Comparison of ENCODE assay signal across 8 mouse cellular contexts in genomic region chr5:65955343-65956143, GRCm38 (mm10). TPM values are rescaled to one million over a fixed set of nuclear protein-coding genes. Genes with fewer than 3 reads are reported as not detected.
DNase-seq lines count a peak whose midpoint lies in the region; ATAC-seq and TF ChIP-seq lines count a peak whose summit lies in the region.

No protein-coding gene starts in this region.

- 11% methylated on average over 23 of the region's 23 CpGs for WGBS in bone marrow, adult 2 months
- 22% methylated on average over 23 of the region's 23 CpGs for WGBS in heart, embryonic 13.5 days
- 45% methylated on average over 23 of the region's 23 CpGs for WGBS in kidney, postnatal 0 days
- WGBS in liver, adult 2 months, result 43% methylated on average over 23 of the region's 23 CpGs

- no peaks in the 10 kb centered on the region for H3K27me3 ChIP-seq in heart, embryonic 13.5 days (replicated peaks)
- H3K27me3 ChIP-seq in kidney, postnatal 0 days (ENCODE audit: insufficient read depth, low read length), result no peaks in the 10 kb centered on the region
- H3K27me3 ChIP-seq in liver, adult 2 months (ENCODE audit: control insufficient read depth, insufficient read depth, low read length), result no peaks in the 10 kb centered on the region

- H3K4me1 ChIP-seq in bone marrow, adult 2 months (ENCODE audit: control insufficient read depth, insufficient read depth, low read length), result no peaks in the 10 kb centered on the region; the same call in 1 of the 2 replicates
- peaks cover 13% of the 10 kb centered on the region for H3K4me1 ChIP-seq in heart, embryonic 13.5 days
- 0 out of 2 replicates have a peak, but pooled peaks cover 2% of the 10 kb centered on the region for H3K4me1 ChIP-seq in kidney, postnatal 0 days (replicated peaks; ENCODE audit: insufficient read depth, low read length)
- H3K4me1 ChIP-seq in liver, adult 2 months (ENCODE audit: control insufficient read depth, insufficient read depth, low read length), result no peaks in the 10 kb centered on the region

- TF ChIP-seq POLR2A in bone marrow, adult 2 months (IDR thresholded peaks at IDR 0.05; ENCODE audit: borderline replicate concordance, control insufficient read depth, low read depth, low read length), result no peak
- no peak for TF ChIP-seq POLR2A in liver, adult 2 months (IDR thresholded peaks at IDR 0.05; ENCODE audit: extremely low read depth, insufficient read depth, low read length)

- no peaks in the 10 kb centered on the region for H3K36me3 ChIP-seq in heart, embryonic 13.5 days
- H3K36me3 ChIP-seq in kidney, postnatal 0 days (ENCODE audit: insufficient read depth, low read length), result no peaks in the 10 kb centered on the region
- no peaks in the 10 kb centered on the region for H3K36me3 ChIP-seq in liver, adult 2 months (ENCODE audit: control insufficient read depth, insufficient read depth, low read length)

- H3K9me3 ChIP-seq in heart, embryonic 13.5 days, result no peaks in the 10 kb centered on the region
- H3K9me3 ChIP-seq in kidney, postnatal 0 days (replicated peaks; ENCODE audit: low read length), result no peaks in the 10 kb centered on the region

- peak; percentile 96 for DNase-seq in B cell, adult 2 months
- peak; percentile 88 for DNase-seq in kidney, postnatal 0 days (ENCODE audit: low spot score)
- DNase-seq in liver, adult 2 months (ENCODE audit: extremely low read depth, low read depth, low spot score), result peak; percentile 44
- peak; percentile 85 to 89 for DNase-seq in spleen, postnatal 36 days (ENCODE audit: low spot score in 2 of 2)

- peak overlapping the region; percentile 72 for H3K4me2 ChIP-seq in heart, embryonic 13.5 days
- peak overlapping the region; percentile 50 for H3K4me2 ChIP-seq in kidney, postnatal 0 days (ENCODE audit: low read length)

- peak overlapping the region; percentile 65 for H3K9ac ChIP-seq in heart, embryonic 13.5 days
- H3K9ac ChIP-seq in kidney, postnatal 0 days (ENCODE audit: low read depth, low read length), result peak overlapping the region; percentile 37; the same call in 1 of the 2 replicates
- H3K9ac ChIP-seq in liver, adult 2 months (ENCODE audit: low read depth, low read length), result no peak overlapping the region

- H3K27ac ChIP-seq in bone marrow, adult 2 months (ENCODE audit: control insufficient read depth, insufficient read depth, low read depth, low read length, poor library complexity), result peak overlapping the region; percentile 75
- peak overlapping the region; percentile 64 for H3K27ac ChIP-seq in heart, embryonic 13.5 days (replicated peaks)
- H3K27ac ChIP-seq in kidney, postnatal 0 days, result no peak overlapping the region
- H3K27ac ChIP-seq in liver, adult 2 months (replicated peaks; ENCODE audit: insufficient read depth, low read depth, low read length), result no peak overlapping the region

- ATAC-seq in erythroid progenitor cell, adult 5-6 weeks (replicated peaks; ENCODE audit: low FRiP score, poor library complexity, severe bottlenecking), result peak; percentile 87
- no peak for ATAC-seq in heart, embryonic 13.5 days (ENCODE audit: extremely low read depth, insufficient number of reproducible peaks, low FRiP score, low TSS enrichment)
- ATAC-seq in kidney, postnatal 0 days (replicated peaks; ENCODE audit: low FRiP score, low read depth), result peak; percentile 45; the same call in 1 of the 2 replicates
- ATAC-seq in monocyte, adult 5-6 weeks (replicated peaks; ENCODE audit: insufficient number of reproducible peaks, low FRiP score, low TSS enrichment, poor library complexity, severe bottlenecking), result peak; percentile 80

- H3K79me2 ChIP-seq in liver, adult 2 months (ENCODE audit: control insufficient read depth, insufficient read depth, low read length), result no peaks in the 10 kb centered on the region

- TF ChIP-seq CTCF in bone marrow, adult 2 months (IDR thresholded peaks at IDR 0.05; ENCODE audit: control insufficient read depth, insufficient read depth, low read length), result peak; percentile 99
- peak; percentile 89 for TF ChIP-seq CTCF in kidney, postnatal 0 days (IDR thresholded peaks at IDR 0.05; ENCODE audit: low read depth)
- TF ChIP-seq CTCF in liver, adult 2 months (IDR thresholded peaks at IDR 0.05; ENCODE audit: low read depth, low read length), result peak; percentile 95

- H3K4me3 ChIP-seq in bone marrow, adult 2 months (replicated peaks; ENCODE audit: control insufficient read depth, low read depth, low read length), result peak overlapping the region; percentile 67
- peak overlapping the region; percentile 50 for H3K4me3 ChIP-seq in heart, embryonic 13.5 days
- peak overlapping the region; percentile 21; the same call in 1 of the 2 replicates for H3K4me3 ChIP-seq in kidney, postnatal 0 days (replicated peaks; ENCODE audit: low read depth, low read length)
- H3K4me3 ChIP-seq in liver, adult 2 months (ENCODE audit: insufficient read depth, low read depth, low read length), result peak overlapping the region; percentile 32

RNA-seq across cellular contexts. Expression of gene Chrna9, which starts 20.8 kb away (rescaled TPM):
- polyA plus RNA-seq in bone marrow, adult 2 months (2011; ENCODE audit: insufficient read depth, insufficient read length, low replicate concordance, missing spikeins), result 2.8 TPM in 1 of 2 replicates, not detected in the other
- total RNA-seq in erythroid progenitor cell, adult 5-6 weeks (2015; ENCODE audit: low replicate concordance), result not detected in 2 replicates
- total RNA-seq in erythroid progenitor cell, adult 5-6 weeks (2017; ENCODE audit: low replicate concordance), result not detected in 2 replicates
- not detected in 2 replicates for polyA plus RNA-seq in heart, embryonic 13.5 days (2015; fragmentation: Nextera tagmentation; extraction: Ambion mirVana)
- 0.13 and 0.19 TPM in 2 replicates for polyA plus RNA-seq in kidney, postnatal 0 days (2015; fragmentation: Nextera tagmentation; extraction: Ambion mirVana)
- total RNA-seq in liver, adult 2 months (2014; rRNA removed), result not detected in 2 replicates
- polyA plus RNA-seq in liver, adult 2 months (2012; rRNA removed), result not detected in 2 replicates
- not detected in 3 replicates for total RNA-seq in monocyte, adult 5-6 weeks (2017)

RNA-seq across cellular contexts. Expression of gene 9130230L23Rik, which starts 48.5 kb away (rescaled TPM):
- polyA plus RNA-seq in bone marrow, adult 2 months (2011; ENCODE audit: insufficient read depth, insufficient read length, low replicate concordance, missing spikeins), result 1.8 TPM in 1 of 2 replicates, not detected in the other
- total RNA-seq in erythroid progenitor cell, adult 5-6 weeks (2015; ENCODE audit: low replicate concordance), result not detected in 2 replicates
- not detected in 2 replicates for total RNA-seq in erythroid progenitor cell, adult 5-6 weeks (2017; ENCODE audit: low replicate concordance)
- 0.20 TPM in 1 of 2 replicates, not detected in the other for polyA plus RNA-seq in heart, embryonic 13.5 days (2015; fragmentation: Nextera tagmentation; extraction: Ambion mirVana)
- 0.33 and 0.47 TPM in 2 replicates for polyA plus RNA-seq in kidney, postnatal 0 days (2015; fragmentation: Nextera tagmentation; extraction: Ambion mirVana)
- 0.65 and 0.67 TPM in 2 replicates for total RNA-seq in liver, adult 2 months (2014; rRNA removed)
- polyA plus RNA-seq in liver, adult 2 months (2012; rRNA removed), result not detected in 2 replicates
- total RNA-seq in monocyte, adult 5-6 weeks (2017), result 0.11 to 0.87 TPM in 2 of 3 replicates, not detected in the other

Comparison
In these comparisons a context has a peak if more than half of its experiments do, and no peak if none do; other contexts are left out.
1. DNase-seq: peak in every context shown above with its lines; median percentile 96 in B cell, adult 2 months; 88 in kidney, postnatal 0 days; 87 in spleen, postnatal 36 days; 44 in liver, adult 2 months.
2. H3K27ac ChIP-seq: peak in bone marrow, adult 2 months (single experiment) and heart, embryonic 13.5 days (single experiment); none in kidney, postnatal 0 days (single experiment) and liver, adult 2 months (single experiment).
3. Peak in every context shown above with its lines, with median percentiles within 50 percentile points of each other: H3K4me3 ChIP-seq and CTCF ChIP-seq.